Mouse (Mus musculus): ENCODE data around the gene Simc1. TPM values are rescaled to one million over a fixed set of nuclear protein-coding genes. Genes with fewer than 3 reads are reported as not detected.

Gene Simc1
- polyA plus RNA-seq, 1 experiment from 2014 or later, result 16.3 TPM

DNA sequence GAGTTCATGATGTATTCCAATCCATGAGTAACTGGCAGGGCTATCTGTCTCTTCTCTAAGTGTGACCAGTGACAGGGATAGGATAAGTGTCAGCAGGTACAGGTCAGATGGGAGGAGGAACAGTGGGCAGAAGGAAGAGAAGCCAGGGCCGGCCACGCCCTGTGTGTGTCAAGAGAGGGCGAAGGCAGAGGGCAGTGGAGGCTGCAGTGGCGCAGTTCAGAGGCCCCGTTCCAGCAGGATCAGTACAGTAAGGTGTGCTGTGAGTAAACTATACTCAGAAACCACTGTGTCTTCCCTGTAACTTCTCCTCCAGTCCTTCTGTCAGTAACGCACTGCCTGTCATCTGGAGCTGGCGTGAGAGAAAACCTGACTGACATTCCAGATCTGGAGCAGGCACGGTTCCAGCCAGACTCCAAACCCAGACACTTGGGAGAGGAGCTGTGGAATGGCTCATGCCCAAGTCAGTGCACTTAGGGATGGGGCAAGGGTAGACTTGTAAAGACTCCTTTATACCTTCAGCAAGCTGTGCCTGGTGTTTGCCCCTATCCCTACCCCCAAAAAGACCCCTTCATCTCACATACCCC is 92.6 kb downstream of the Simc1 start:
- no peaks in the 10 kb centered on the region for H3K4me1 ChIP-seq (ENCODE audit: insufficient read depth)
- TF ChIP-seq CTCF (IDR thresholded peaks at IDR 0.05; ENCODE audit: low read depth), result no peak
- DNase-seq (no peak), ATAC-seq (ENCODE audit: insufficient read depth) (no peak)
- peak overlapping the region; percentile 13; the same call in 1 of the 2 replicates for H3K9ac ChIP-seq
- peaks cover 27% of the 10 kb centered on the region for H3K36me3 ChIP-seq (ENCODE audit: insufficient read depth)
- no peaks in the 10 kb centered on the region for H3K9me3 ChIP-seq (ENCODE audit: low read depth, low read length)
- H3K27me3 ChIP-seq (ENCODE audit: insufficient read depth, low read length), result no peaks in the 10 kb centered on the region
- no peak overlapping the region for H3K4me3 ChIP-seq (ENCODE audit: low read depth, low read length)
- WGBS, result 71% methylated on average over 8 of the region's 8 CpGs
- H3K27ac ChIP-seq (ENCODE audit: low read depth), result 0 out of 2 replicates have a peak overlapping the region, but pooled peaks have one; percentile 2
- no peak overlapping the region for H3K4me2 ChIP-seq

DNA sequence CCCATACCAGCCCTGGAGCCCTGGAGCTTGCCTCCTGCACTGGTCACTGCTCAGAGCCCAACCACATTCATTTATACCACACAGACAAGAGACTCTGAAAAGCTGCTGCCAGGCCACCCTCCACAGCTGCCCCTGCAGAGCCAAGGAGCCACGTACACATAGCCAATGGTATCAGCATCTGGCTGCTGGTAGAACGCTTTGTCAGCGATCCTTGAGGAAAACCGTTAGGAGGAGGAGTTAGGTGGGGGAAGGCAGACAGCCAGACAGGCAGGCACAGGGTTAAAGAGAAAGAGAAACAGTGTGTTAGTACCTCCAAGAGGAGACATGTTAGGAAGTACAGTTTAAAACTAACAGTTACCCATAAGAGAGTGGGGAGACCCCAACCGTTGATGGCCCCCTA is 93.3 kb downstream of the Simc1 start:
- no peak overlapping the region for H3K9ac ChIP-seq
- H3K4me3 ChIP-seq (ENCODE audit: low read depth, low read length), result no peak overlapping the region
- no peaks in the 10 kb centered on the region for H3K27me3 ChIP-seq (ENCODE audit: insufficient read depth, low read length)
- DNase-seq (no peak), ATAC-seq (ENCODE audit: insufficient read depth) (no peak; the same call in 1 of the 2 replicates)
- TF ChIP-seq CTCF (IDR thresholded peaks at IDR 0.05; ENCODE audit: low read depth), result no peak
- 0 out of 2 replicates have a peak overlapping the region, but pooled peaks have one; percentile 2 for H3K27ac ChIP-seq (ENCODE audit: low read depth)
- no peaks in the 10 kb centered on the region for H3K9me3 ChIP-seq (ENCODE audit: low read depth, low read length)
- peaks cover 27% of the 10 kb centered on the region for H3K36me3 ChIP-seq (ENCODE audit: insufficient read depth)
- no peaks in the 10 kb centered on the region for H3K4me1 ChIP-seq (ENCODE audit: insufficient read depth)
- WGBS, result 47% methylated on average over 5 of the region's 5 CpGs
- H3K4me2 ChIP-seq, result no peak overlapping the region

GRCm38 (mm10) chr13:54598622-54599143 is 95.1 kb downstream of the Simc1 start:
- WGBS, result 87% methylated on average over 12 of the region's 12 CpGs
- no peaks in the 10 kb centered on the region for H3K4me1 ChIP-seq (ENCODE audit: insufficient read depth)
- H3K9me3 ChIP-seq (ENCODE audit: low read depth, low read length), result no peaks in the 10 kb centered on the region
- ATAC-seq (ENCODE audit: insufficient read depth) (no peak), DNase-seq (no peak)
- no peak overlapping the region for H3K27ac ChIP-seq (ENCODE audit: low read depth)
- H3K9ac ChIP-seq, result no peak overlapping the region
- H3K27me3 ChIP-seq (ENCODE audit: insufficient read depth, low read length), result no peaks in the 10 kb centered on the region
- peaks cover 18% of the 10 kb centered on the region for H3K36me3 ChIP-seq (ENCODE audit: insufficient read depth)
- H3K4me2 ChIP-seq, result no peak overlapping the region
- no peak overlapping the region for H3K4me3 ChIP-seq (ENCODE audit: low read depth, low read length)
- no peak for TF ChIP-seq CTCF (IDR thresholded peaks at IDR 0.05; ENCODE audit: low read depth)

Small RNAs within 50 kb of the gene (microRNA-seq; reads per million reads assigned to microRNA genes)
- not detected for gene Gm24195 (ENCODE audit: borderline number of aligned reads)

Other genes starting within 250 kb of the Simc1 start
- 12.2 TPM in 2 replicates for gene Cplx2, start 132.4 kb upstream of the Simc1 start, polyA plus RNA-seq (2014; fragmentation: Nextera tagmentation; extraction: Ambion mirVana)
- gene Thoc3, start 34.9 kb upstream of the Simc1 start, polyA plus RNA-seq (2014; fragmentation: Nextera tagmentation; extraction: Ambion mirVana), result 152 and 155 TPM in 2 replicates
- gene 4833439L19Rik, start 61.7 kb downstream of the Simc1 start, polyA plus RNA-seq (2014; fragmentation: Nextera tagmentation; extraction: Ambion mirVana), result 137 and 145 TPM in 2 replicates
- gene Arl10, start 71.2 kb downstream of the Simc1 start, polyA plus RNA-seq (2014; fragmentation: Nextera tagmentation; extraction: Ambion mirVana), result 23.8 and 28.2 TPM in 2 replicates
- 70.2 and 84.2 TPM in 2 replicates for gene Nop16, start 86.3 kb downstream of the Simc1 start, polyA plus RNA-seq (2014; fragmentation: Nextera tagmentation; extraction: Ambion mirVana)
- 167 and 171 TPM in 2 replicates for gene Higd2a, start 86.4 kb downstream of the Simc1 start, polyA plus RNA-seq (2014; fragmentation: Nextera tagmentation; extraction: Ambion mirVana)
- gene Cltb, start 107.6 kb downstream of the Simc1 start, polyA plus RNA-seq (2014; fragmentation: Nextera tagmentation; extraction: Ambion mirVana), result 32.2 and 34.1 TPM in 2 replicates
- 103 and 106 TPM in 2 replicates for gene Faf2, start 118.0 kb downstream of the Simc1 start, polyA plus RNA-seq (2014; fragmentation: Nextera tagmentation; extraction: Ambion mirVana)
- 59.9 and 63.4 TPM in 2 replicates for gene Rnf44, start 190.1 kb downstream of the Simc1 start, polyA plus RNA-seq (2014; fragmentation: Nextera tagmentation; extraction: Ambion mirVana)
- gene Cdhr2, start 197.7 kb downstream of the Simc1 start, polyA plus RNA-seq (2014; fragmentation: Nextera tagmentation; extraction: Ambion mirVana), result 0.04 TPM in 1 of 2 replicates, not detected in the other
- gene Gprin1, start 246.1 kb downstream of the Simc1 start, polyA plus RNA-seq (2014; fragmentation: Nextera tagmentation; extraction: Ambion mirVana), result 0.34 and 0.53 TPM in 2 replicates

All from lung, embryonic 14.5 days (tissue).